Mouse (Mus musculus): ENCODE measurements around the gene Ganab. TPM values are rescaled to one million over a fixed set of nuclear protein-coding genes. Genes with fewer than 3 reads are reported as not detected.

The Ganab gene
- total RNA-seq, 2 experiments from 2014 or later, result 48.5 to 52.2 TPM

GRCm38 (mm10) chr19:8954171-8954570 is 56.3 kb downstream of the Ganab start:
- intact Hi-C loops (cut with DNase I), result no loop called here
- DNase-seq, result no peak

GRCm38 (mm10) chr19:8962256-8962655 is 64.4 kb downstream of the Ganab start:
- intact Hi-C loops (cut with DNase I), result no loop called here
- no peak for DNase-seq

GRCm38 (mm10) chr19:8965075-8965474 is 67.2 kb downstream of the Ganab start:
- no peak for DNase-seq
- intact Hi-C loops (cut with DNase I), result loop anchor here (2.0 kb wide), 1 partner anchor 22 kb away; no protein-coding TSS in a partner anchor

GRCm38 (mm10) chr19:8965771-8966170 is 67.9 kb downstream of the Ganab start:
- no peak for DNase-seq
- intact Hi-C loops (cut with DNase I), result loop anchor here (2.0 kb wide), 1 partner anchor 23 kb away; no protein-coding TSS in a partner anchor

- intact Hi-C loops (cut with DNase I), result no loop called here
Measured at GRCm38 (mm10) chr19:8966198-8966589, 68.3 kb downstream of the Ganab start.

More at GRCm38 (mm10) chr19:8966198-8966589, 68.3 kb downstream of the Ganab start:
- no peak for DNase-seq

Small RNA genes lying within 50 kb of the gene (microRNA-seq; reads per million reads assigned to microRNA genes)
- gene Mir5136 (ENCODE audit: borderline number of aligned reads in 2 of 2), result 0 to 0.72 reads per million in 2 experiments

Other genes starting within 250 kb of the Ganab start
- gene Chrm1, start 234.3 kb upstream of the Ganab start, total RNA-seq (2021), result not detected
- gene Slc3a2, start 174.7 kb upstream of the Ganab start, total RNA-seq (2021), result 10 to 100 TPM; 37.7 to 43.0 TPM
- 10 to 100 TPM; 22.0 to 22.4 TPM for gene Wdr74, start 162.2 kb upstream of the Ganab start, total RNA-seq (2021)
- not detected for gene 1700092M07Rik, start 157.4 kb upstream of the Ganab start, total RNA-seq (2021)
- gene Stx5a, start 156.7 kb upstream of the Ganab start, total RNA-seq (2021), result 10 to 100 TPM; 28.1 to 29.8 TPM
- gene Nxf1, start 141.0 kb upstream of the Ganab start, total RNA-seq (2021), result 10 to 100 TPM; 36.7 to 37.6 TPM
- gene Tmem223, start 127.1 kb upstream of the Ganab start, total RNA-seq (2021), result 100 to 1,000 TPM; 114 to 117 TPM
- 10 to 100 TPM; 16.5 to 18.0 TPM for gene Tmem179b, start 123.6 kb upstream of the Ganab start, total RNA-seq (2021)
- gene Taf6l, start 111.7 kb upstream of the Ganab start, total RNA-seq (2021), result 1 to 10 TPM; 5.6 to 7.9 TPM
- gene Polr2g, start 99.5 kb upstream of the Ganab start, total RNA-seq (2021), result 10 to 100 TPM; 52.3 to 59.2 TPM
- 1 to 10 TPM; 1.3 to 1.7 TPM for gene Zbtb3, start 95.5 kb upstream of the Ganab start, total RNA-seq (2021)
- 10 to 100 TPM; 11.6 to 14.7 TPM for gene Ttc9c, start 78.7 kb upstream of the Ganab start, total RNA-seq (2021)
- 10 to 100 TPM; 44.6 to 49.8 TPM for gene Hnrnpul2, start 78.1 kb upstream of the Ganab start, total RNA-seq (2021)
- not detected for gene AC129217.1, start 68.3 kb upstream of the Ganab start, total RNA-seq (2021)
- 10 to 100 TPM; 22.0 to 25.2 TPM for gene Bscl2, start 60.6 kb upstream of the Ganab start, total RNA-seq (2021)
- gene Gng3, start 58.9 kb upstream of the Ganab start, total RNA-seq (2021), result not detected
- 1 to 10 TPM; 4.0 to 4.9 TPM for gene Lrrn4cl, start 47.3 kb upstream of the Ganab start, total RNA-seq (2021)
- gene Ubxn1, start 26.6 kb upstream of the Ganab start, total RNA-seq (2021), result 100 to 1,000 TPM; 122 to 130 TPM
- gene Uqcc3, start 17.1 kb upstream of the Ganab start, total RNA-seq (2021), result 10 to 100 TPM; 58.7 to 59.0 TPM
- gene Lbhd1, start 14.3 kb upstream of the Ganab start, total RNA-seq (2021), result 1 to 10 TPM; 1.7 to 3.4 TPM
- not detected for gene Gm49403, start 14.1 kb upstream of the Ganab start, total RNA-seq (2021)
- gene 1810009A15Rik, start 9.2 kb upstream of the Ganab start, total RNA-seq (2021), result 10 to 100 TPM; 18.7 to 20.4 TPM
- gene Gm49416, start 9.1 kb upstream of the Ganab start, total RNA-seq (2021), result not detected
- gene Ints5, start 5.1 kb upstream of the Ganab start, total RNA-seq (2021), result 10 to 100 TPM; 11.5 to 13.6 TPM
- gene B3gat3, start 22.3 kb downstream of the Ganab start, total RNA-seq (2021), result 10 to 100 TPM; 34.5 to 37.6 TPM
- gene Rom1, start 31.3 kb downstream of the Ganab start, total RNA-seq (2021), result 10 to 100 TPM; 19.8 to 30.2 TPM
- gene Eml3, start 31.5 kb downstream of the Ganab start, total RNA-seq (2021), result 10 to 100 TPM in 1 of 2 experiments, 1 to 10 TPM in 1; 9.5 to 11.0 TPM
- 10 to 100 TPM; 33.2 to 38.5 TPM for gene Mta2, start 43.8 kb downstream of the Ganab start, total RNA-seq (2021)
- 1 to 10 TPM; 8.1 to 8.9 TPM for gene Tut1, start 55.8 kb downstream of the Ganab start, total RNA-seq (2021)
- gene Eef1g, start 69.0 kb downstream of the Ganab start, total RNA-seq (2021), result 100 to 1,000 TPM; 246 to 250 TPM
- 100 to 1,000 TPM; 362 to 377 TPM for gene Ahnak, start 91.2 kb downstream of the Ganab start, total RNA-seq (2021)
- not detected for gene Scgb1a1, start 189.9 kb downstream of the Ganab start, total RNA-seq (2021)
- 10 to 100 TPM; 24.3 to 28.4 TPM for gene Asrgl1, start 237.6 kb downstream of the Ganab start, total RNA-seq (2021)

All from heart, postnatal 36 days (tissue).